Mouse (Mus musculus): ENCODE data around the gene Rbm44.

The Rbm44 gene

GRCm38 (mm10) chr1:91211591-91212008 is 66.7 kb downstream of the Rbm44 start:
- no peak for DNase-seq

DNA sequence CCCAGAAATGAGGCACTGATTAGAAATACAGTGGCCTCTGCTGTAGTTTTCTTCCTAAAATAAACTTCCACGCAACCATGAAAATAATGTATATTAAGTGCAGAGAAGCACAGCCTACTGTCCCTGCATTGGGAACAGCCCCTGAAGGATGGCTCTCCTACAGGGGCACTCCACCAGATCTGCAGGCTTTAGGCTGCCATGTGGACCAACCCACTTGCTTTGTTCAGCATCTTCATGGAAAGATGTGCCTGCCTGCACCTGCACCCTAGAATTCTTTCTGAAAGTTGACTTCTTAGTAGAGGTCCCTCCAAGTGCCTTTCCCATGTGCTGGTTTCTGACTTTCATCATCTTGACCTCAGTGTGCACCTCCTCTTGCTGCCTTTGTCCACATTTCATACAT is 70.4 kb downstream of the Rbm44 start:
- DNase-seq: no peak

DNA sequence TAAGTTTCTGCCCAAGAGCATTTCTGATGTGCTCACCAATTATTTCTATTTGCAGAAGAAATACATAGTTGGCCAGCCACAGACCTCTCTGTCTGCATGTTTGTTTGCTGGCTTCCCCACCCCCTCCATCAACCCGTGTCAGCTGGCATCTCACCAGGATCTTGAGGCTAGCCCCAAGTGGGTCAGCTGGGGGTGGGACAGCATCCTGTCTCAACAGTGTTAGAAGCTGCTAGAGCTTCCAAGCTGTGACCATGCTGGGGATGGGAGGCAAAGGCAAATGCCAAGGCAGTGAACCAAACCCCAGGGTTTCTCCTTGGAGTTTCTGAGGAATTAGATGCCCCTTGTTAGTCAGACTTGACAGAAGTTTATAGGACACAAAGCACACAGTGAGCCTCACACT is 71.1 kb downstream of the Rbm44 start:
- no peak for DNase-seq

DNA sequence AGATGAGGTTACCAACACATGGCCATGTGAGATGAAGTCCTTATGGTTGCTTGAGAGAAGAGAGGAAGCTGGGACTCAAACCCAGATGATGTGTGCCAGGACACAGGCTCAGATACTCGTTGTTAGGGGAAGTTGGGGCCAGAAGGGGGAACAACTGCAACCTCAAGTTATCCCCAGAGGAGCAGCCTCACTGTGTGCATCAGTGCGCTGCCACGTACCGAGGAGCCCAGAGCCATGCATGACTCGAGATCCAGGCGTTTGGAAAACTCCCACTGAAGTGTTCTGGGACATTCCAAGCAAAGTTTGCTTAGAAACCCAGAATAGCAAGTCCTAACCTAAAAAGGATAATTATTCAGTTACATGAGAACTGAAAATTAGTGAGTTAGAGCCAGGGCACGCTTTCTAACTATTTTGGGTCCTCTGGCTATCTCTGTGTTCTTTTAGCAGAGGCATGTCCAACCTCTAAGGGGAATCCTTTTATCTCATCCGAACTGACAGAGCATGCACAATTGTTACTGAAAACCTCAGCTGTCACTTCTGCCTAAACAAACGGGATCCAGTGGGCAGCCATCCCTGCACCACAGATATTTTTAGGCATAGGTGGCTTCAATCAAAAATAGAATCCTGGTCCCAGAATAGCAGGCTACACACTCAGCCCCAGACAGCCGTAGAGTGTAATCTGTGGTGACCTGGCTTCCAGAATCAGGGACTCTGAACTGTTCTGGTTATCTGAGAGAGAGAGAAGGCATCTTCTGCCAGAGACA is 71.8 kb downstream of the Rbm44 start:
- DNase-seq: no peak

DNA sequence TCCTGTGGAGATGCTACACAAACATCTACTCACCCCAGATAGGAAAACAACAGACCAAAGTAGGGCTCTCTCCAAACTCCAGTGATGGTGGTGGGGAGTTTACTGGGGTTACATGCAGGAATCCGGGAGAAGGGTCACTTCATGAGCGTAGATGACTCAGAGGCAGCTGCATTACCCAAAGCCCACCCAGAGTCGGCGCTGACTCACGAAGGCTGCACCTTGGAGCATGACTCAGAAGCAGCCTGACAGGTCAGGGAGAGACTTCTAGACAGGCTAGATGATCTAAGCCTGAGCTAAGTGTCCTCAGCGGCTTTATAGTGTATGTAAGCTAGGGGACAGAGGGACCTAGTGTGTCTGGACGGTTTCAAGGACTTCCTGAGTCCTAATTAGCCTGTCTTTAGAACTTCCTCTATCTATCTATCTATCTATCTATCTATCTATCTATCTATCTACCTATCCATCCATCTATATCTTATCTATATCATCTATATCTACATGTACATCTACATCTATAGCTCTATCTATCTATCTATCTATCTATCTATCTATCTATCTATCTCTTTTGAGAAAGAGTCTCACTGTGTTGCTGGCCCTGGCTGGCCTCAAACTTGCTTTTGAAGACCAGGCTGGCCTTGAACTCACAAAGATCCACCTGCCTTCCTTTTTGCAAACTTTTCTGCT is 74.9 kb downstream of the Rbm44 start:
- no peak for DNase-seq

GRCm38 (mm10) chr1:91220322-91220672 is 75.4 kb downstream of the Rbm44 start:
- DNase-seq: no peak
